Mouse (Mus musculus) frontal cortex, postnatal 25 days (tissue): Measurements from ENCODE around the gene Commd6.
"Not testable (repeated sequence)": the region's sequence is repeated elsewhere in the genome, so short reads cannot be mapped to it uniquely, and the experiment has no call there.

Source experiments
- DNase-seq, 2 experiments: peaks; one replicate each; pipeline ENCODE4 v3.0.0; 2022; ENCODE audit warnings: low spot score in 2 of 2

Gene Commd6

GRCm38 (mm10) chr14:101608519-101609368 is 31.7 kb downstream of the Commd6 start, which contains the start of gene Tbc1d4:
Gene Tbc1d4 (minus strand): TSS chr14:101609191.
- peak; percentile 41 to 42 for DNase-seq

GRCm38 (mm10) chr14:101607631-101608518 is 32.6 kb downstream of the Commd6 start:
- peak; percentile 5 to 18 for DNase-seq

DNA sequence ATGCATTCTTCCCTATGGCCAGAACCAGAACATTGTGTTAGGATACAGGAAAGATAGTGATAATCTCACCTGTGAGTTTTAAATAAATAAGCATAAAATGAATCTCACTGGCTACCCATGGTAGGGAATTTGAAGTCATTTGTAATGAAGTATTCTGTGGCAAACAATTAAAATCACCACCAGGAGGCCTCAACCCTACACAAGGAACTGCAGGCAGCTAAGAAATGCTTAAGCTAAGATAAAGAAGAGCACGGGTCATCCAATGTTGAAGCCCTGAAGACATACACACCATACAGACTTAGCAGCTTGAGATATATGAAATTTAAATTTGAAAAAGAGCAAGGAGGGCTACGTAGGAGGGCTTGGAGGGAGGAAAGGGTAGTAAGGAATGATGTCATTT is 34.6 kb downstream of the Commd6 start:
- no peak for DNase-seq

DNA sequence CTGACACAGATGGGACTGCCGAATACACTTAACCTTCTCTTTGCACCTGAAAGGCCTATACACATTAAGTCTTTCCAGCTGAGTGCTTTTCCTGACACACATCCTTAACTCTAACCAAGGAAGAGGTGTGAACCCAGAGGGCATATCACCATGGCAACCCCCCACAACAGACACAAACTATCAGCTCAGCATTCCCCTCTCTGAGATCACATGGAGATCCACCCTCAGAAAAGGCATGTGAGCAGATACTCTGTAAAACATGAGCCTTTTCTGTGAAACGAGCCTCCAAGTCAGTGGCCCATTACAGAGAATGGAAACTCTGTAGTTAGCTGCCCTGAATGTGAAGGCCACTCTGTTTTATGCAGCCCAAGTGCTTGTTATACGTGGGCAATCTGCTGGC is 37.6 kb downstream of the Commd6 start:
- DNase-seq: no peak

DNA sequence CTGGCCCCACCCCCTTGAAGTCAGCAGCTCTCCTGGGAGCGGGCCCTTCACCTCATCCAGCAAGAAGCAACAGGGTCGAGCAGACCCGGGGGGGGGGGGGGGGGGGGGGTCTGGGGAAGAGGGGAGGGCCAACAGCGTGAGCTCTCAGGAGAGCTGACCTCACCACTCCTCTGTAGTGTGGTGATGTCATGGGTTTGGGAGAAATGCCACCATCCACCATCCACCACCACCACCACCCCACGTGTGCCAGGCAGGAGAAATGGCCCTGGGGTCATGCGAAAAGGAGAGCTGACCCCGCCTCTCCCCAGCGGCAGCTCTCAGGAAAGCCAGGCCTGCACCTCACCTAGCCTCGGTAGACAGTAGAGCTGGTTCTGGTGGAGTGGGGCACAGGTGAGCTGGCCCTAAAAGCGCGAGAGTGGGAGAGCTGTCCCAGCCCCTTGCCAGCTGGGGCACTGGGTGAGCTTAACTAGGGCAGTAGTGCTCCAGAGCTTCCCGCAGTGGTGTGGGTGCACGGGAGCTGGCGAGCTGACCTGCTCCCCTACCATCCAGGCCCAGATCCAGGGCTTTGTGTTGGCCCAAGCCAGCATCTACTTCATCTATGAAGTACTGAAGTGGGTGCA is 43.3 kb downstream of the Commd6 start:
- DNase-seq: no peak

DNA sequence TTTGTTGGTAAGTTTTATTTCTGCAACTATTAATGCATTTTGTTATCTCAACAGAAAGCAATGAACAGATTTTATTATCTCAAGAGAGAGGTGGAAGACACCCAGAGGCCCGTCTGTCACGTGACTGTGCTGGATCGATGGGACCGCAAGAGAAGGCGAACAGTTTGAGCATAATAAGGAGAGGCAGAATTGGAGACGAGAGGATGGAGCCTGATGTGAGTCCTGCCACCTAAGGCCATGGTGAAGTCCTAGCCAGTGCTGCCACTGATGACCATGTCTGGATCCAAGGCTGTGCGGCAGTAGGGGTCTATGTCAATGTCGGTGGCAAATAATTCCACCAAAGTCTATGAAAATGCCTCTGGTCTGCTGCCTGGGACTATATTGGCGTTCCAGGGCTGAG is 43.8 kb downstream of the Commd6 start:
- DNase-seq: no peak

GRCm38 (mm10) chr14:101595301-101596080 is 45.0 kb downstream of the Commd6 start:
- no peak for DNase-seq

DNA sequence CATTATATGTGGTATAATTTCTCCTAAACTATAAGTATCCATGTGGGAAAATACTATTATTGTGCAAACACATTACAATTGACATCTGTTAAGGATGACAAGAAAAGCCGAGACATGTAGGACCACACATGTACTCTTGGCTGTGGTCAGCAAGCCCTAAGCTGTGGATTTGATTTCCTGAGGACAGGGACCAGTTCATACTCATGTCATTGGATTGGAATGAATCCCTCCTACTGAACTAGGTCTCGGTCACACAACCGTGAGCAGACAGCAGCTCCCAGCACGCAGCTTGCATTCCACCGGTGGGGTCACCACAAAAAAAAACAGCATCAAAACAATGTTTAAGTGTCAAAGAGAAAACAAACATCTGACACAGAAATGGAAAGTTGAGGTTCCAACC is 46.5 kb downstream of the Commd6 start:
- DNase-seq: no peak

- DNase-seq: no peak
Measured at GRCm38 (mm10) chr14:101593340-101593739, 47.1 kb downstream of the Commd6 start.

GRCm38 (mm10) chr14:101591101-101591500 is 49.4 kb downstream of the Commd6 start:
- DNase-seq: no peak

GRCm38 (mm10) chr14:101588209-101588991 is 52.1 kb downstream of the Commd6 start:
- DNase-seq: not testable (repeated sequence)

DNA sequence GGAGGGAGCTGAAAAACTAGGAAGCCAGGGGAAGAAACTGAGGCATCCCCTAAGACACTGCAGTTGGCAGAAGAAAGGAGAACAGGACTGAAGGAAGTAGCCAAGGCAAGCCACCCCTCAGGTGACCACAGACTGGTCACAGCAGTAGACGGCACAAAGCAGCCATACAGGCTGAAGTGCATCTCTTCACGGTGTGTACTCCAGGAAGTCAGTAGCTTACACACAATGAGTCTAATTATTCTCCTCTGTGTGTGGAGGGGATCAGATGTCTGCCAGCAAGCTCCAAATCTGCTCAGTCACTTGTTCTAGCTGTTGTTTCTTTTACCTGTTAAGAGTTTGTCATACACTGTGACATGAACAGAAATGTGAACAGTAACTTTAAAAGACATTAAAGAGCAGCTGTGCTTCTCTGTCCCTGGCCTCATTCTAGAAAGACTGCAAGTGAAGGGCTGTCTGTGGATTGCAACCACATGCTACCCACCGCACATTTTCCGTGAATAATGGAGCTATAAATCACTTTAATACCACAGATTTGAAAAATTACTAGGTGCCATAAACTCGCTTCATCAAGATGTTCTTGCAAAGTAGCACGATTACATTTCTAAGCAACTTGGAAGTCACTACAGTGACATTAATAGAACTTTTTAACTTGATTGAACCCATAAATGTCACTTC is 53.0 kb downstream of the Commd6 start:
- DNase-seq: not testable (repeated sequence)

DNA sequence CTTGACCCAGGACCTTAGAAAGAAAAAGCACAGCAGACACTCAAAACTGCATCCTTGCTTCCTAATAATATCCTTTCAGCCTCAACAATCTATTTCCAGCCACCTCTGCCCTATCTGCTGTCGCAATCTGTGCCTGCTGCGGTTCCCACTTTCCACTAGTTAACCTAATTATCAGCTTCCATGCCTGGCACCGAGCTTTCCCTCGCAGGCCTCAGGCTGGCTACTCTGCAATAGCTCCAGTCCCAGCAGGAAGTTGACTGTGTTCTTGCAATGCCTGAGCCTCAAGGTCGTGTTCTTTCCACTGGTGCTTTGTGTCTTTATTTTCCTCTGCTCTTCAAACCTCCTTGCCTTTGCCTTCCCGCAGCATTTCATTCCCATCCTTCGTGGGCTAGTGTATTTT is 54.4 kb downstream of the Commd6 start:
- DNase-seq: no peak
